Mouse (Mus musculus): ENCODE data around the gene Igflr1. TPM values are rescaled to one million over a fixed set of nuclear protein-coding genes. Genes with fewer than 3 reads are reported as not detected.

The Igflr1 gene
- polyA plus RNA-seq, 1 experiment from 2014 or later, result 8.1 TPM

DNA sequence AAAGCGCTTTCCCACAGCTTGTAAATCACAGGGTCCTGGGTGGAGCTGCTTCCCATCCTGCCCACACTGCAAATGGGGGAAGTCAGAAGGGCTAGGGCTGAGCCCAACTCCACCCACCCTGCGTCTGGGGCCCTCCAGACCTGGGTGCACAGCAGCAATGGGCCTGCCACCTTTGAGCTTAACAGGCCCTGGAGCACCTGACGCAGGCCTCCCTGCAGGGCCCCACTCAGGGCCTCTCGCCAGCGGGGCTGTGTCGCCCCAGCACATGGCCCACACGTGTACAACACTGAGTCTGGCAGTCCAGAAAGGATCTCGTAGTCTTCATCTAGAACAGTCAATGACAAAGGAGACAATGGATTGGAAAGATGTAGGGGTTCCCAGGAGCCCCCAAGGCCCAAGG is 14.7 kb downstream of the Igflr1 start:
- no peak overlapping the region for H3K4me3 ChIP-seq
- no peaks in the 10 kb centered on the region for H3K9me3 ChIP-seq
- H3K27ac ChIP-seq, result no peak overlapping the region
- no peaks in the 10 kb centered on the region for H3K4me1 ChIP-seq
- H3K27me3 ChIP-seq (replicated peaks), result no peaks in the 10 kb centered on the region
- ATAC-seq (replicated peaks), result no peak
- peaks cover 92% of the 10 kb centered on the region for H3K36me3 ChIP-seq (replicated peaks)
- no peak overlapping the region for H3K9ac ChIP-seq
- no peak overlapping the region for H3K4me2 ChIP-seq
- 96% methylated on average over 8 of the region's 8 CpGs for WGBS

DNA sequence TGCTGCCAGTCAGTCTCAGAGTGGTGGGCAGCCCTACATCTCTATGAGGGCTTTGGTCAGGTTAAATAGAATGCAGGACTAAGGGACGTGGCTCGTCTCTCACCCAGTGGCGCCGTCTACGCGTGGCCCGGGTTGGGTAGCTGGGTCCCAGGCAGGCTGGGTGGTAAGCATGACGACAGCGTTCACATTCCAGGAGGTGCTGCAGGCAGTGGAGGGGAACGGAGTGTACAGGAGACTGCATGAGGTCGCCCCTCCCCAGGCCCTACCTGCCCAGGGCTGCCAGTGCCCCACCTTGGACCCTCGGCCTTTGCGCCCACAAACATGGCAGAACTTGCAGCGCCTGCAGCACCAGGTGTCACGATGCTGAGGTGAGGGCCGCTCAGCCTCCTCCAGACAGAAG is 16.3 kb downstream of the Igflr1 start:
- no peak overlapping the region for H3K4me3 ChIP-seq
- ATAC-seq (replicated peaks), result no peak
- H3K9me3 ChIP-seq, result no peaks in the 10 kb centered on the region
- WGBS, result 96% methylated on average over 16 of the region's 16 CpGs
- no peak overlapping the region for H3K27ac ChIP-seq
- H3K36me3 ChIP-seq (replicated peaks), result peaks cover 87% of the 10 kb centered on the region
- H3K4me1 ChIP-seq, result peaks cover 3% of the 10 kb centered on the region
- no peak overlapping the region for H3K4me2 ChIP-seq
- H3K27me3 ChIP-seq (replicated peaks), result no peaks in the 10 kb centered on the region
- H3K9ac ChIP-seq, result no peak overlapping the region

DNA sequence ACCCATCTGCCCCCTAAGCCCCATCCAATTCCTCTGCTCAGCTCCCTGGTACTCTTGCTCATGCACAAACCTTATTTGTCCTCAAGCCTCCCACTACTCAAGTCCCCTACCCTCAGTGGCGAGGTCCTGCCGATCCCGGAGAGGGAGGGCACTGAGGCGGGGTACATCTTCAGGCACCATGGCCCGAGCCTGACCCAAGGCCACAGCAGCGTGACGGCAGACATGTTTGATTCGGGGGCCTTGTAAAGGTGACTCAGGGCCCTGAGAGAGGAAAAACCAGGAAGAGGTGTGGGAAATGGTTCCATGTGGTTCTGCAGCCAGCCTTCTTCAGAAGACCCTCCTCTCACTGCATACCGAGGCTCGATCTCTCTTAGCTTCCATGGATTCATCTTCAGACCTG is 19.1 kb downstream of the Igflr1 start:
- no peaks in the 10 kb centered on the region for H3K27me3 ChIP-seq (replicated peaks)
- H3K9me3 ChIP-seq, result no peaks in the 10 kb centered on the region
- H3K4me1 ChIP-seq, result peaks cover 16% of the 10 kb centered on the region
- H3K9ac ChIP-seq, result no peak overlapping the region
- WGBS, result 93% methylated on average over 10 of the region's 10 CpGs
- no peak for ATAC-seq (replicated peaks)
- no peak overlapping the region for H3K4me2 ChIP-seq
- peaks cover 59% of the 10 kb centered on the region for H3K36me3 ChIP-seq (replicated peaks)
- no peak overlapping the region for H3K27ac ChIP-seq
- no peak overlapping the region for H3K4me3 ChIP-seq

DNA sequence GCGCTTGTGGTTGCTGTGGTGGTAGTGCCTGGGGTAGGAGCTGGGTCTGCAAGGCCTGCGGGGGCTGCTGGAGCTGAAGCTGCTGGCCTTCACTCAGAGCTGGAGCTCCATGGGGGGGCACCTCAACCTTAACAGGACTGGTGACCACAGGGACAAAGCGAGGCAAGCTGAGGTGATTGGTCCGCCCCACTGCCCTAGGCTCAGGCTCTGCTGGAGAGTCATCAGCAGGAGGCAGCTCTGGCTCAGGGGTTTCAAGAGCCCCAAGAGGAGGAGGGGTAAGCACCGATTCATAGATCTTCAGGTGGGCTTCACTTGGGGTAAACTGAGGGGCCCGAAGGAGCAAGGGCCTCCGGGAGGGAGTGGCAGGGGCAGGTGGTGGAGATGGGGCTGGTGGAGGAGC is 19.9 kb downstream of the Igflr1 start:
- no peak for ATAC-seq (replicated peaks)
- peaks cover 50% of the 10 kb centered on the region for H3K36me3 ChIP-seq (replicated peaks)
- H3K4me2 ChIP-seq, result no peak overlapping the region
- no peak overlapping the region for H3K27ac ChIP-seq
- no peak overlapping the region for H3K4me3 ChIP-seq
- H3K9ac ChIP-seq, result no peak overlapping the region
- H3K27me3 ChIP-seq (replicated peaks), result no peaks in the 10 kb centered on the region
- WGBS, result 96% methylated on average over 7 of the region's 7 CpGs
- H3K4me1 ChIP-seq, result peaks cover 21% of the 10 kb centered on the region
- no peaks in the 10 kb centered on the region for H3K9me3 ChIP-seq

DNA sequence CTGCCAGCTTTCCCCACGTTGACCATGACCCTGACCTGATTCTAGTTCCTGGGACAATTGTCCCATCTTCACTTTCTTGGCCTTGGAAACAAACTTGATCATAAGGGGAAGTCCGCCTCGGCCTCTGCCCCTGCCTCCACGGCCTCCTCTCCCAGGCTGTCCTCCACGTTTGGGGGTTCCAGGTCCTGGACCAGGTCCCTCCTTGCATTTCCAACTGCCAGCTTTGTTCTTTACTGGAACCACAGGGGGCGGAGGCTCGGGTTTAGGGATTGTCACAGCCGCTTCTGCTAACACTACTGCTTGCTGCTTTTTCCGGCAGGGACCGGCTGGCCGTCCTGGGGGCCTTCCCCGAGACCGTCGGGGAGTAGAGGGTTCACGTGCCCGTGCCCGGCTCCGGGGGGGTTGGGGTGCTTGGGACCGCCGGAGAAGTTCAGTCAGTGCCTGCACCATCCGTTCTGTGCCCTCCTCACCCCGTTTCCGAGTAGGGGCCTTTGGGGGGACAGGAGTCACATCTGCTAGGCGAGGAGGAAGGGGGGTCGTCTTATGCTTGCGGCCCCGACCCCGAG is 21.3 kb downstream of the Igflr1 start:
- Histone ChIP-seq H3K4me3 (peak overlapping the region; percentile 57; the same call in 1 of the 2 replicates), H3K9ac (no peak overlapping the region), H3K36me3 (replicated peaks) (peaks cover 38% of the 10 kb centered on the region), H3K4me1 (peaks cover 21% of the 10 kb centered on the region), H3K27ac (no peak overlapping the region), H3K9me3 (no peaks in the 10 kb centered on the region), H3K4me2 (peak overlapping the region; percentile 86), H3K27me3 (replicated peaks) (no peaks in the 10 kb centered on the region)
- 90% methylated on average over 28 of the region's 28 CpGs for WGBS
- ATAC-seq (replicated peaks), result no peak

DNA sequence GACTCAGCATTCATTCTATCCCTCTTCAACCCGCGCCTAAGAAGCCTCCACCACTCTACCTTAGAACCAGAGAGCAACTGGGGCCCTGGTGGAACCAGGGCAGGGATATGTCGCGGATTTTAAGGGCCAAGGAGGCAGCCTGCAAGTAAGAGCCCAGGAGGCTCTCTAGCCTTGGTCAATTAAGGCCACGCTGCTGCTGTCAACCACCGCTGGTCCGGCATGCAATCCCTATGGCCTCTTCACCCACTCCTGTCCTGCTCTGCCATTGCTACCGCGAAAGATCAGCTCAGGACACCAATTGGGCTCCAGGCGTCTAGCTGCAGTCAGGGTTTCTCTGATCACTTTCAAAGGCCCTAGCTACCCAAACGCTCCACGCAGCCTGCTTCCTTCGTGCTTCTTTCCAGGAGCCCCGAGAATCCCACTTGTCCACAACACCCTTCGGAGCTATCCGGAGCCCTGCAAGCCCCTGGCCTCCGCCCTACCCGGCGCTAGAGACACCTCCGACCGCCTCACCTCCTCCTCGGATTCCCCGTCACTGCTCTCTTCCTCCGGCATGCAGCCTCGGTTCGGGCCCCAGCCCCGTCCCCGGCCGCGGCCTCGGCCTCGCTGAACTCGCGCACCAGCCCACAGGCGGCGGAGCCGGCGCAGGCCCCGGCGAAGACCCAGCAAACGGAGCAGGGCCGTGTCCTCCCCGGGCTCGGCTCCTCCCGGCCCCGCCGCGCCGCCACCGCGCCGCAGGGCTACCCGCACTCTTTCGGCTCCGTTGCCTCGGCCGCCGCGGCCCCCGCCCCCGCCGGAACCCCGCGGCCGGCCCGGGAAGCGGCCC is 22.8 kb downstream of the Igflr1 start:
- no peaks in the 10 kb centered on the region for H3K27me3 ChIP-seq (replicated peaks)
- H3K4me1 ChIP-seq, result peaks cover 21% of the 10 kb centered on the region
- peaks cover 25% of the 10 kb centered on the region; the same call in 1 of the 2 replicates for H3K36me3 ChIP-seq (replicated peaks)
- peak overlapping the region; percentile 83 for H3K9ac ChIP-seq
- peak overlapping the region; percentile 86 for H3K4me2 ChIP-seq
- under 1% methylated on average over 62 of the region's 67 CpGs for WGBS
- ATAC-seq (replicated peaks), result peak; percentile 62
- peak overlapping the region; percentile 57 for H3K4me3 ChIP-seq
- no peaks in the 10 kb centered on the region for H3K9me3 ChIP-seq
- H3K27ac ChIP-seq, result peak overlapping the region; percentile 90

DNA sequence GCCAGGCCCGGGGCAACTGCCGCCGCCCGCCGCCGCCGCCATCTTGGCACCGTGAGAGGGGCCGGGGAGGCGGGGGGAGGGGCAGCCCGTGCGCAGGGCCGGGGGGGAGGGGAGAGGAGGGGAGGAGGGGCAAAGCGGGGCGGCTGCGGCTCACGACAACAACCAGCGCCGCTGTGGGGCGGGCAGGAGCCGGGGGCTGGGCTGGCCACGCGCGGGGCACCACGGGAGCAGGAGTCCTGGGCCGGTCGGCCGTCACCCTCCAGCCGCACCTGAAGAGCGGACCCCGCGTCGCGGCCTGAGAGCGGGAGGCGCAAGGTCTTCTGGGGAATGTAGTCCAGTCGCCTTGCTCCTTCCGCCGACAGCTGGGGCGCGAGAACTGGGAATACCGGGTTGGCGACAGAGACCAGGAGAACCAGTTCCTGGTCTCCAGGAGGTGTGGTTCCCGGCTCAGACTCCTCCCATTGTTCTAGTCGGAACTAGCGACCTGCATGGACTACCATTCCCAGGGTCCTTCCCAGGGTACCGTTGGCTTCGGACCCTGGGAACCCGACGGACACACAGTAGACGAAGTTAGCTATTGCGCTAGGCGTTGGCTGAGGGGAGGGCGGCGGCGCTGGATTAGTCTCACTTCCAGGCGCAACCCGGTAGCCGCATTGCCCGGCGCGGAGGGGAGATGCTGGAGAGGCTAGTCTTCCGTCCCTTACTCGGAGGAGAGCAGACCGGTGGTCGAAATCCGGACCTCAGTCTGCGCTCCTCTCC is 23.6 kb downstream of the Igflr1 start, which contains the start of gene Kmt2b:
TSS of gene Kmt2b (minus strand) at position 51 of the 759 bp plus-strand sequence.
- Histone ChIP-seq H3K4me2 (peak within 1 kb of the TSS; percentile 86), H3K9ac (peak within 1 kb of the TSS; percentile 83), H3K4me3 (peak within 1 kb of the TSS; percentile 57), H3K27ac (peak within 1 kb of the TSS; percentile 90), H3K9me3 (no peaks in the 10 kb centered on the region), H3K36me3 (replicated peaks) (peaks cover 18% of the 10 kb centered on the region; the same call in 1 of the 2 replicates), H3K27me3 (replicated peaks) (no peaks in the 10 kb centered on the region), H3K4me1 (peaks cover 21% of the 10 kb centered on the region)
- peak; percentile 96 for ATAC-seq (replicated peaks)
- under 1% methylated on average over 52 of the region's 68 CpGs for WGBS

DNA sequence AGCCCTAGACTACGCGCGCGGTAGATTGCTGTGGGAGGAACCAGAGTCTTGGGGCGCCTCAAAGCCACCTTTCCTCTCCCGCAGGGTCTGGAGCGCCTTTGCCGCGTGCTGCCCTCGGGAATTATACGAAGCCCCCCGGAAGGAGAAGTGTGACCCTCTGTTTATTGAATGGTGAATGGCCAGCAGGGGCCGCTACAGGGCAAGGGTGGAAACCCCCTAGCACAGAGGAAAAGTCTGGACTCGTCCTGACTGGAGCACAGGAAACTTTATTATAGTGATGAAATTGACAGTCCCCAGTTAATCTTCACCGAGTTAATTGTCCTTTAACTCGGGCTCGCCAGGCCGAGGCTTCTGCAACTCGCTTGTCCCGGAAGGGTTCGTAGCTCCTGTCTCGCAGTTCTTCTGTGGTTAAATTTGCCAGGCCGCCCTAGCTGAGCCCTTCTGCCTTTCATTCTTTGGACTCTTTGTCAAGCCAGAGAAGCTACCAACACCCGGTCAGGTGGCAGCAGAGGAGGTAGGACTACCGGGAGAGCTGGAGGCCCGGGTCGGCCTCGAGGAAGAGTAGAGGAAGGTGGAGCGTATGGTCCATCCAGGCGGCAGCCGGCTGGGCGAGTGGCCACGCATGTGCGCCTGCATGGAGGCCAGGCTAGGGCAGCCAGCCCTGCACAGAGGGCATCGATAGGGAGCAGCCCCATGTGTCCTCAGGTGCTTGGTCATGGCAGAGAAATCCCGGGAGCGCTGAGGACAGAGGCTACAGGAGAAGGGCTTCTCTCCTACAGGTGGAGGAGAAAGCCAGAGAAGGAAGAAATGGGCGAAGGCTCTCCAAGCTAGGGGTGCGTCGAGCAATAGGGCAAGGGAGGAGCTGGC is 24.4 kb downstream of the Igflr1 start:
- Histone ChIP-seq H3K36me3 (replicated peaks) (peaks cover 11% of the 10 kb centered on the region; the same call in 1 of the 2 replicates), H3K4me1 (peaks cover 21% of the 10 kb centered on the region), H3K9ac (peak overlapping the region; percentile 83), H3K4me2 (peak overlapping the region; percentile 78), H3K9me3 (no peaks in the 10 kb centered on the region), H3K4me3 (peak overlapping the region; percentile 57), H3K27ac (peak overlapping the region; percentile 90), H3K27me3 (replicated peaks) (no peaks in the 10 kb centered on the region)
- ATAC-seq (replicated peaks), result peak; percentile 66
- 32% methylated on average over 40 of the region's 40 CpGs for WGBS

DNA sequence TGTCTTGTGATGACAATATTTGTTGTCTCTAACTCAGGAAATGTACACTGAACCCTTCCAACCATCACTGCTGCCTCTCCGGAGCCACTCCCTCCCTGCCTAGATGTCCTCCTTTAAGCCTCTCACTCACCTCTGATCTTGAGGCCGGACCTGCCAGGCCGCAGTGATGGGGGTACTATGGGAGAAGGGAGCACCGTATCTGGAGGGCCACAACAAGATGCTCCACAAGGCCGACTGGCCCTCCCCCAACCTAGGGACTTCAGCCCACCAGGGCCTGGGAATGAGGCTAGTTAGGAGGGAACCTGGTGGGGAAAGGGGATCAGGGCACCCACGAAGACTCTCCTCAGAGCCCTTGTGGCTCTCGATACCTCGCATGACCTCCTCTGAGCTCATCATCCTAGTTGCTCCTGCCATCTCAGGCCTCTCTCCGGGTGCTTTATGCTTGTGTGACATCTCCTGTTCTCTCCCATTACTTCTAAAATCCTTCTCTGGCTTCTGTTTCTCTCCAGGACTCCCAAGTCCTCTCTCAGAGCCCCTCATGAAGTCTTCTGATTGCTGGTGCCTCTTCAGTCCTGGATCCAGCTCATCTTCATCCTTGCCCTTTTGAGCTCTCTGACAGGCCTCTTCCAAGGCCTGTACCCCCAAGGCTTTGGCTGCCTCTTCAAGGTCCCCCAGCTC is 25.8 kb downstream of the Igflr1 start:
- Histone ChIP-seq H3K9ac (no peak overlapping the region), H3K4me2 (no peak overlapping the region), H3K4me1 (peaks cover 21% of the 10 kb centered on the region), H3K9me3 (no peaks in the 10 kb centered on the region), H3K4me3 (no peak overlapping the region), H3K27ac (no peak overlapping the region), H3K27me3 (replicated peaks) (no peaks in the 10 kb centered on the region), H3K36me3 (replicated peaks) (no peaks in the 10 kb centered on the region)
- 82% methylated on average over 9 of the region's 9 CpGs for WGBS
- ATAC-seq (replicated peaks), result no peak

DNA sequence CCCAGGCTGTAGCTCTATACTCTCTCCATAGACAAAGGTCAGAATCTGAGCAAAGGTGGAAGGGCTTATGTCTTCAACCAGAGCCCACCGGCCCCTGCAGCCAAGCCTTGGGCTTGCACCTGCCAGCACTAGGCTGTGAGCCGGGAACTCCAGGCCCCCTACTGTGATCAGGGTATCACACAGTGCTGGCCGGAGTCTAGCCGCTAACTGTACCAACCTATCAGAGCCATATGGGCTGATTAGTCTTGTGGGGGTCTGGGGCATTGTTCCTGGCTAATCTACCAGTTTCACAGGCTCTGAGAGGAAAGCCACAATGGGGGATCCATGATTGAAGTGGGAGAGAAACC is 26.4 kb downstream of the Igflr1 start:
- Histone ChIP-seq H3K4me3 (no peak overlapping the region), H3K9me3 (no peaks in the 10 kb centered on the region), H3K27ac (no peak overlapping the region), H3K9ac (no peak overlapping the region), H3K36me3 (replicated peaks) (no peaks in the 10 kb centered on the region), H3K4me1 (peaks cover 18% of the 10 kb centered on the region), H3K27me3 (replicated peaks) (no peaks in the 10 kb centered on the region), H3K4me2 (no peak overlapping the region)
- no peak for ATAC-seq (replicated peaks)
- WGBS, result 32% methylated on average over 4 of the region's 4 CpGs

DNA sequence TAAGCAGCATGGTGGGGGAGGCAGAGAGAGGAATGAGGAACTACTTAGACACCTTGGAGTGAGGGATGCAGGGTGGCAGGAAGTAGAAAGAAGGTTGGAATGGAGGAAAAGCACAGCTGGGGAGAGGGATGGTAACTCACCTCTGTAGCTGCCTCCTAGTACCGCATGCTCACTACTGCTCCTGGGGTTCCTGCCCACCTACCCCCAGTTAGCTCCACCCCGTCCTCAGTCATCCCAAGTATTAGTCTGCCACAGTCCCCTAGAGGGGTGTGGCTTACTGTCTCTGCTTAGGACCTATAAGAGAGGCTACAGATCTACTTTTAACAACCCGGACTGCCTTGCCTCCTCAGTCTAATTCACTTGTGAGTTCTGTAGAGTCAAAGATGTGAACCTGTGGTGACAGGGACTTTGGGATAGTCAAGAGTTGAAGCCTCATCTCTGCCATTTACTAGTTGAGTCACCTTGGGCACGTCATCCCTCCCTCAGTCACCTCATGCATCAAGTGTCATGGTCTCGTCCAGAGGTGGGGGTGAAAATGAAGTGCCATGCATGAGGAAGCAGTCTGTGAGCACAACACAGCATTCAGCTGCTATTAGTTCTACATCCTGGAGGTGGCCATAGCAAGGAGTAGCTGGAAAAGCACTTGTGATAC is 27.7 kb downstream of the Igflr1 start:
- H3K4me1 ChIP-seq, result peaks cover 6% of the 10 kb centered on the region
- no peak overlapping the region for H3K27ac ChIP-seq
- no peak overlapping the region for H3K4me3 ChIP-seq
- WGBS, result 58% methylated on average over 5 of the region's 5 CpGs
- no peaks in the 10 kb centered on the region for H3K9me3 ChIP-seq
- no peak overlapping the region for H3K9ac ChIP-seq
- H3K27me3 ChIP-seq (replicated peaks), result no peaks in the 10 kb centered on the region
- no peaks in the 10 kb centered on the region for H3K36me3 ChIP-seq (replicated peaks)
- no peak overlapping the region for H3K4me2 ChIP-seq
- no peak for ATAC-seq (replicated peaks)
